Mouse (Mus musculus) monocyte, adult 5-6 weeks (primary cell): ENCODE results near the gene Ksr2. TPM values are rescaled to one million over a fixed set of nuclear protein-coding genes. Genes with fewer than 3 reads are reported as not detected.
"Not testable (repeated sequence)": the region's sequence is repeated elsewhere in the genome, so short reads cannot be mapped to it uniquely, and the experiment has no call there.

Source experiments
- ATAC-seq: fragments of 153-309, 156-312 bp; replicated peaks from 2 replicates; pipeline ENCODE4 v1.8.0; 2017; ENCODE audit warnings: mild to moderate bottlenecking; ENCODE audit not compliant: low TSS enrichment, insufficient number of reproducible peaks, severe bottlenecking, poor library complexity, low FRiP score
- total RNA-seq: library from RNA; stranded (forward); fragments of 200-1000, 200-491, 200-594 nt; gene quantifications from 3 replicates; pipeline ENCODE4 v1.2.3, GENCODE M21; 2017

Gene Ksr2
- total RNA-seq, 1 experiment from 2014 or later = not detected

GRCm38 (mm10) chr5:117399281-117399680 lies 14.5 kb upstream of the Ksr2 start:
- ATAC-seq = no peak

- ATAC-seq = no peak
Measured at GRCm38 (mm10) chr5:117403609-117404008, 10.2 kb upstream of the Ksr2 start.

- ATAC-seq = not testable (repeated sequence)
Measured at GRCm38 (mm10) chr5:117404671-117405070, 9.1 kb upstream of the Ksr2 start.

- no peak for ATAC-seq
Measured at GRCm38 (mm10) chr5:117408216-117408615, 5.6 kb upstream of the Ksr2 start.

- no peak for ATAC-seq
Measured at GRCm38 (mm10) chr5:117409369-117409768, 4.4 kb upstream of the Ksr2 start.

GRCm38 (mm10) chr5:117414611-117415010 lies 811 bp downstream of the Ksr2 start:
- no peak for ATAC-seq

GRCm38 (mm10) chr5:117415011-117415912 lies 1.5 kb downstream of the Ksr2 start:
- ATAC-seq = no peak

GRCm38 (mm10) chr5:117417442-117417841 lies 3.6 kb downstream of the Ksr2 start:
- no peak for ATAC-seq

GRCm38 (mm10) chr5:117433501-117433900 lies 19.7 kb downstream of the Ksr2 start:
- not testable (repeated sequence) for ATAC-seq

- ATAC-seq = no peak
Measured at GRCm38 (mm10) chr5:117440261-117440660, 26.5 kb downstream of the Ksr2 start.

- no peak for ATAC-seq
Measured at GRCm38 (mm10) chr5:117441242-117441842, 27.5 kb downstream of the Ksr2 start.

- no peak for ATAC-seq
Measured at GRCm38 (mm10) chr5:117442157-117442765, 28.5 kb downstream of the Ksr2 start.

- no peak for ATAC-seq
Measured at GRCm38 (mm10) chr5:117443141-117443540, 29.3 kb downstream of the Ksr2 start.

- no peak for ATAC-seq
Measured at GRCm38 (mm10) chr5:117443902-117444301, 30.1 kb downstream of the Ksr2 start.

- no peak for ATAC-seq
Measured at GRCm38 (mm10) chr5:117447698-117448097, 33.9 kb downstream of the Ksr2 start.

GRCm38 (mm10) chr5:117452013-117452412 lies 38.2 kb downstream of the Ksr2 start:
- ATAC-seq = no peak

- no peak for ATAC-seq
Measured at GRCm38 (mm10) chr5:117455546-117455945, 41.7 kb downstream of the Ksr2 start.

GRCm38 (mm10) chr5:117457121-117457520 lies 43.3 kb downstream of the Ksr2 start:
- no peak for ATAC-seq

- ATAC-seq = no peak
Measured at GRCm38 (mm10) chr5:117457583-117457982, 43.8 kb downstream of the Ksr2 start.

- no peak for ATAC-seq
Measured at GRCm38 (mm10) chr5:117458899-117459298, 45.1 kb downstream of the Ksr2 start.
